Mouse (Mus musculus) urinary bladder, postnatal 25 days (tissue): ENCODE data around the gene Tulp2.

Experiments
- DNase-seq: peaks from one replicate; pipeline ENCODE4 v3.0.0; 2022; ENCODE audit warnings: low spot score

Gene Tulp2

DNA sequence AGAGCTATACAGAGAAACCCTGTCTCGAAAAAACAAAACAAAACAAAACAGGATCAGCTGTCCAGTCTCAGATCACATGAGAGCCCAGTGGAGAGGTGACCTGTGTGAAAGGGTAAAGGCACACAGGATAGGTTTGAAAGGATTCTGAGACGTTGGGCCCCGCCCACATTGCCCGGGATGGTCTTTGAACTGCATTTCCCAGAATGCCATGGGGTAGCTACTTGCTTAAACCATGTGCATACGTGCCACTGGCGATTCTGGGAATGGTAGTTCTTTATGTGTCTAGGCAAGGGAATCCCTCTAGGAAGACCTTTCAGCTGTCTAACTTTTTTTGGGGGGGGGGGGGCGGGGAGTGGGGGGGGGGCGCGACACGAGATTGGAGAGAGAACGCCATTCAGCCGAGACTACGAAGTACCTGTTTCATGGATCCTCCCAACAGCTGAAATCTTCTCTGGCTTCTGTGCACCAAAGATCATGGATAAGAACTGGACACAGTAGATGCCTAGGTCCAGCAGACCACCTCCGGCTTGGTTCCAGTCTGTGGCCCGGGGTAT, at the start of gene Tulp2:
TSS of gene Tulp2 (plus strand) at position 504 of the 554 bp plus-strand sequence.
- no peak for DNase-seq

DNA sequence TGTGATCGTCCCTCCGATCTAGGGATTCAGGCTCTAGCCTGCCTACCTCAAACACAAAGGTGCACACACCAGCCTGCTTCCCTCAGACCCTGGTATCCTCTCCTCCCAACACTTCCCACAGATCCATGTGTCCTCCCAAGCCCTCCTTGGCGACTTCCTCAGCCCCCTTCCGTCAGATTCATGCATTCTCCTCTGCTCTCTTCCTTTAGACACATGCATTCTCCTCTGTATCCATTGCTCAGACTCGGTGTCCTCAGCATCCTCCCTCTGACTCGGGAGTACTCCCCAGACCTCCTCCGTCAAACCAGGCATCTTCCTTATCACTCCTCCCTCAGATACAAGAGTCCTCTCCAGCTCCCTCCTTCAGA, 47.9 kb upstream of the Tulp2 start:
- DNase-seq: no peak

GRCm38 (mm10) chr7:45434203-45435015, 47.3 kb upstream of the Tulp2 start, which contains the start of gene Gys1:
Gys1 (plus strand) TSS chr7:45434844.
- DNase-seq: peak; percentile 99

DNA sequence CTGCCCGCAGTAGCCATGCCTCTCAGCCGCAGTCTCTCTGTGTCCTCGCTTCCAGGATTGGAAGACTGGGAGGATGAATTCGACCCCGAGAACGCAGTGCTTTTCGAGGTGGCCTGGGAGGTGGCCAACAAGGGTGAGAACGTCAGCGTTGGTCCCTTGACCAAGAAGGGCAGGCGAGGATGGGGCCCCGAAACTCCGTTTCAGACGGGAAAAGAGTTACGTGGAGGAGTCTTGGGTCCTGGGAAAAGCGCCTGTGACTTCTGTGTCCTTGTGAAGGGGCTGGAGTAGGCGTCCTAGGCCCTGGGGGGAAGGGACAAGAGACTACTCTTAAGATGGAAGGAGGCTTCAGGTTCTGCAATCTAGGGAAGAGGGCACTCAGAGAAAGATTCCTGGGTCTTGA, 46.6 kb upstream of the Tulp2 start:
- no peak for DNase-seq

DNA sequence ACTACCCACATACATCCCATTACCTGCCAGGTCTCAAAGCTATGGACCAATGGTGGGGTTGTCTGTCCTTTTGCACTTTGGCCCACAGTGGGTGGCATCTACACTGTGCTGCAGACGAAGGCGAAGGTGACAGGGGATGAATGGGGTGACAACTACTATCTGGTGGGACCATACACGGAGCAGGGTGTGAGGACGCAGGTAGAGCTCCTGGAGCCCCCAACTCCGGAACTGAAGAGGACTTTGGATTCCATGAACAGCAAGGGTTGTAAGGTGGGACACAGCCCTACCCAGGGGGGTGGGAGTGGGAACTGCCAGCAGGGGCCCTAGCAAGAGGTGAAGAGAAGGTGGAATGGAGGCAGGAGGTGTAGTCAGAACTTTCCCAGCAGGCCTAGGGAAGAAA, 45.2 kb upstream of the Tulp2 start:
- DNase-seq: no peak

- no peak for DNase-seq
Observed at GRCm38 (mm10) chr7:45437046-45437445, 44.6 kb upstream of the Tulp2 start.

GRCm38 (mm10) chr7:45437521-45438276, 44.0 kb upstream of the Tulp2 start, which contains the start of gene Ruvbl2:
Ruvbl2 (minus strand) TSS chr7:45438096.
- no peak for DNase-seq

DNA sequence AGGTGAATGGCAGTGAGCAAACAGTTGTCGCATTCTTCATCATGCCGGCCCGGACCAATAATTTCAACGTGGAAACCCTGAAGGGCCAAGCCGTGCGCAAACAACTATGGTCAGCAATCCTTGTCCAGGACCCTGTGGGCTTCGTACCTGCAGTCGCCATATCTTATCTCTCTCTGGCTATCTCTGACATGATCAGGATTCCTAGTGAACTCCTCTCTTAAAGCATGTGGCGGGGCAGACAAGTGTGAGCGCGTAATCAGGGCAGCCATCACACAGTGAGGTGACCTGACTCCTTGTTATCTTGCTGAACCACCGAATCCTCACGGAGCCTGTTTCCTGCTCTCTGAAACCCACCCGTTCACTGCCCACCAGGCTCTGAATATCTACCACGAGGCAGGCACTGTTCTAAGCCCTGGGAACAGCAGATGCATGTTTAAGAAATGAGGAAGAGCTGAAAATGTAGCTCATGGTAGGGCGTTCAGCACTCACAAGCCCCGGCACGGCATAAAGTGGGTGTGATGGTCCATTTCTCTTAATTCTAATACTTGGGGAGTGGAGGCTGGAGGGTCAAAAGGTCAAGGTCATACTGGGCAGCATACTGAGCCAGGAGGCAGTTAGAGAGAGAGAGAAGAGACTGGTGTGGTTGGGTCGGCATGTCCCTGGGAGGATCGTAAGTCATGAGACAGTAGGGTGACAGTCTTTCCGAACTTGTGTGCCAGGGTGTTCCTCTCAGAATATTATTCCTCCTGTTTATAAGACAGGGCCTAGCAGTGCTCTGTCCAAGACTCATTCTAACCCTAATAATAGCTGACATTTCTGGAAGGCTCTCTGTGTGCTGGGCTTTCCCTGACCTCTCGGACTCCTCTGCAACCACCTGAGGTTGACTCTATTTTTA, 37.9 kb upstream of the Tulp2 start:
- DNase-seq: no peak

DNA sequence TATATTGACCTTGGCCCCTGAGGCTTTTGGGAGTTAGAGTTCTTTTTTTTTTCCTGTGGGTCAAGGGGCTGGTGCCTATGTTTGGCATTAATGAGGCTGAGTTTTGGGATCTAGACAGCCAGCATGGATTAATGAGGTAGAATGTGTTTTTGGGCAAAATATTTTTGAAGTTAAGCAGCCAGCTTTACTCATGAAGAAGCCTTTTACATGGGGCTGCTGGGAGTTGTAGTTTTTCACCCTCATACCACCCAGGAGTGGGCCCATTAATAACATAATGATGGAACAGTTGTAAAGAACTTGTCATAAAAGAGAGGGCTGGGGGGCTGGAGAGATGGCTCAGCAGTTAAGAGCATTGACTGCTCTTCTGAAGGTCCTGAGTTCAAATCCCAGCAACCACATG, 35.1 kb upstream of the Tulp2 start:
- no peak for DNase-seq

GRCm38 (mm10) chr7:45447325-45447990, 34.2 kb upstream of the Tulp2 start:
- DNase-seq: no peak

- DNase-seq: no peak
Observed at GRCm38 (mm10) chr7:45449974-45450373, 31.7 kb upstream of the Tulp2 start.

DNA sequence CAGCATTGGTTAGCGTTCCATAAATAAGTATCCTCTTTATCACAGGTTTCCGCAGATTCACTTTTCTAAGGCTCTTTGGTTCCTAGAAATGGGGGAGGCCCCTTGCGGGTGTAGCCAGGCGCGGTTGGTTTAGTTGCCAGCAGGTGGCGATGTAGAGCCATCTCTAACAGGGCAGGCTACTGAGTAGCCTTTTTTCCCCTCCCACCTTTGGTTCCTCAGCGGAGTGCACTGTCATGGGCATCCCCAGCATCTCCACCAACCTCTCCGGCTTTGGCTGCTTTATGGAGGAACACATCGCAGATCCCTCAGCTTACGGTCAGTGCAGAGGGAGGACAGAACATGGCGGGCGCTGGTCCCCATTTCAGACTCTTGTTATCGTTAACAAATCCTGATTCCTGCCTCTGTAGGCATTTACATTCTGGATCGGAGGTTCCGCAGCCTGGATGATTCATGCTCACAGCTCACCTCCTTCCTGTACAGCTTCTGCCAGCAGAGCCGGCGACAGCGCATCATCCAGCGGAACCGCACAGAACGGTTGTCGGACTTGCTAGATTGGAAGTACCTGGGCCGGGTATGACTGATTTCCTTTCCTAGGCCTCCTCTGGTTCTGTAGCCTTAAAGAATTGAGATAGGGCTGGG, 30.2 kb upstream of the Tulp2 start:
- peak; percentile 82 for DNase-seq

- no peak for DNase-seq
Observed at GRCm38 (mm10) chr7:45454971-45455370, 26.7 kb upstream of the Tulp2 start.

GRCm38 (mm10) chr7:45455932-45456696, 25.6 kb upstream of the Tulp2 start:
- DNase-seq: no peak

GRCm38 (mm10) chr7:45456721-45457203, 24.9 kb upstream of the Tulp2 start:
- no peak for DNase-seq

- no peak for DNase-seq
Observed at GRCm38 (mm10) chr7:45457204-45458060, 24.2 kb upstream of the Tulp2 start.

DNA sequence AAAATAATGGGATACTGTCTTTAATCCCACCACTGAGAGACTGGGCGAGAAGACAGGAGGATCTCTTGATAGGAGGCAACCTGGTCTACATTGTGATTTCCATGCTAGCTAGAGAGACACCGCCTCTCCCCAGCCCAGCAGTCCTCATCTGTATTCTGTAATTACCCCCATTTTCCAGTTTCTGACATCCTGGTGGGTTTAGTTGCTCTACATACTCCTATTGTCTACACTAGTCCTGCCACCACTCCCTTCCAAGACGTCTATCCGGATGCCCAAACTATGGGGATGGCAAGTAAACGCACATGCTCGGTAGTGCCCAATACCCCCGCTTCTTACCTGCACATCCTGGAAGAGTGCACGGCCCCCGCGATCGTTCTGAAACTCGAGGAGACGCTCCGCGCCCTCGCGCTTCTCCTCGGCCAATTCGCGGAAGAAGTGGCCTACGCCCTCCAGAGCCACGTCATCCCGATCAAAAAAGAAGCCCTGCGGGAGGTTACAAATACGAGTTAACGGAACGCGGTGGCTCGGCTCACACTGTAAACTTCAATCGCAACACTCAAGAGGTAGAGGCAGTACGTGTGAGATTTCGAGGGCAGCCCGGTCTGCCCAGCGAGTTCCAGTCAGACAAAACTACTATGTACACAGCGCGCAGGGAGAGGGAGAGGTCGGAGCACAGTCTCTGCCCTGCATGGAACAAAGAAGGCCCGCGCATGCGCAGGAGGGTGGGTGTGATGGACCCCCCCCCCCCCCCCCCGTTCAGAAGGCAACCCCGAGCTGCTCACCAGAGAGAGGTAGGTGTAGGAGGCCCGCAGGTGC, 22.7 kb upstream of the Tulp2 start:
- peak; percentile 69 for DNase-seq

- peak; percentile 81 for DNase-seq
Observed at GRCm38 (mm10) chr7:45459564-45460140, 22.0 kb upstream of the Tulp2 start, which contains the start of gene Ftl1. Ftl1 (minus strand) TSS chr7:45459884.
